Mouse (Mus musculus) left cerebral cortex, postnatal 36 days (tissue): ENCODE results near the gene Vmn2r51. TPM values are rescaled to one million over a fixed set of nuclear protein-coding genes. Genes with fewer than 3 reads are reported as not detected.
"Not testable (repeated sequence)": the region's sequence is repeated elsewhere in the genome, so short reads cannot be mapped to it uniquely, and the experiment has no call there.

Experiments used
- DNase-seq, 2 experiments: peaks; one replicate each; pipeline ENCODE4 v3.0.0; 2021 to 2022; ENCODE audit warnings: low spot score in 2 of 2, mixed read lengths in 1 of 2
- intact Hi-C: fragments of 180-260 bp; cut with DNase I; formaldehyde crosslinking; loops from one replicate; pipeline ENCODE4 v1.15.1; 2025
- total RNA-seq, 2 experiments: library from RNA; stranded (reverse); gene quantifications; 2 replicates each; pipeline ENCODE4 v1.2.3; 2021

Vmn2r51 gene
- not detected for total RNA-seq

GRCm38 (mm10) chr7:10105641-10106040 lies at the start of gene Vmn2r51:
Gene Vmn2r51 (minus strand): TSS chr7:10105741.
- intact Hi-C loops, DNase-seq: not testable (repeated sequence)

- intact Hi-C loops, DNase-seq: not testable (repeated sequence)
Observed at GRCm38 (mm10) chr7:10053196-10053595, 52.3 kb downstream of the Vmn2r51 start, which contains the start of gene Vmn2r50. Gene Vmn2r50 (minus strand): TSS chr7:10053296.

Other genes with a start within 250 kb of the Vmn2r51 start
- not detected for gene Vmn2r48, start 152.2 kb downstream of the Vmn2r51 start, total RNA-seq
- not detected for gene Vmn2r49, start 113.5 kb downstream of the Vmn2r51 start, total RNA-seq
- gene Vmn2r50, start 52.4 kb downstream of the Vmn2r51 start, total RNA-seq: not detected
- gene Vmn2r52, start 70.8 kb upstream of the Vmn2r51 start, total RNA-seq: not detected
- not detected for gene Vmn1r66, start 172.3 kb upstream of the Vmn2r51 start, total RNA-seq